Mouse (Mus musculus): ENCODE data around the gene Bricd5. TPM values are rescaled to one million over a fixed set of nuclear protein-coding genes. Genes with fewer than 3 reads are reported as not detected.

Bricd5 gene
- polyA plus RNA-seq, 1 experiment from 2014 or later, result 0.39 TPM

GRCm38 (mm10) chr17:24514270-24515257 lies 40.9 kb downstream of the Bricd5 start:
- 0 out of 2 replicates have a peak, but pooled peaks have one; percentile 27 for ATAC-seq (replicated peaks; ENCODE audit: low FRiP score)

GRCm38 (mm10) chr17:24520450-24520849 lies 46.8 kb downstream of the Bricd5 start:
- H3K27me3 ChIP-seq, result no peaks in the 10 kb centered on the region
- no peak overlapping the region for H3K27ac ChIP-seq
- H3K9me3 ChIP-seq (replicated peaks), result no peaks in the 10 kb centered on the region
- peaks cover 8% of the 10 kb centered on the region for H3K4me1 ChIP-seq
- no peak overlapping the region for H3K9ac ChIP-seq
- ATAC-seq (replicated peaks; ENCODE audit: low FRiP score), result no peak
- no peak overlapping the region for H3K4me3 ChIP-seq (replicated peaks)
- 85% methylated on average over 4 of the region's 4 CpGs for WGBS
- peaks cover 56% of the 10 kb centered on the region for H3K36me3 ChIP-seq
- no peak overlapping the region for H3K4me2 ChIP-seq

More at GRCm38 (mm10) chr17:24514270-24515257, 40.9 kb downstream of the Bricd5 start:
- H3K9me3 ChIP-seq (replicated peaks), result no peaks in the 10 kb centered on the region
- H3K4me3 ChIP-seq (replicated peaks), result peak overlapping the region; percentile 13; the same call in 1 of the 2 replicates
- H3K9ac ChIP-seq, result peak overlapping the region; percentile 5; the same call in 1 of the 2 replicates
- H3K27ac ChIP-seq, result peak overlapping the region; percentile 74
- 79% methylated on average over 24 of the region's 24 CpGs for WGBS
- no peaks in the 10 kb centered on the region for H3K27me3 ChIP-seq
- peak overlapping the region; percentile 29 for H3K4me2 ChIP-seq
- H3K4me1 ChIP-seq, result no peaks in the 10 kb centered on the region
- H3K36me3 ChIP-seq, result peaks cover 96% of the 10 kb centered on the region

- 67% methylated on average over 2 of the region's 2 CpGs for WGBS
- no peak overlapping the region for H3K9ac ChIP-seq
Observed at GRCm38 (mm10) chr17:24524734-24525133, 51.0 kb downstream of the Bricd5 start.

More at GRCm38 (mm10) chr17:24524734-24525133, 51.0 kb downstream of the Bricd5 start:
- Histone ChIP-seq H3K4me2 (no peak overlapping the region), H3K27me3 (no peaks in the 10 kb centered on the region), H3K36me3 (peaks cover 23% of the 10 kb centered on the region), H3K4me1 (peaks cover 36% of the 10 kb centered on the region), H3K27ac (no peak overlapping the region), H3K9me3 (replicated peaks) (no peaks in the 10 kb centered on the region), H3K4me3 (replicated peaks) (no peak overlapping the region)
- no peak for ATAC-seq (replicated peaks; ENCODE audit: low FRiP score)

Other genes starting within 250 kb of the Bricd5 start
- 67.5 and 71.1 TPM in 2 replicates for gene Ccnf, start 222.4 kb upstream of the Bricd5 start, polyA plus RNA-seq (2015; fragmentation: Nextera tagmentation; extraction: Ambion mirVana)
- 0.18 and 0.27 TPM in 2 replicates for gene Abca17, start 122.8 kb upstream of the Bricd5 start, polyA plus RNA-seq (2015; fragmentation: Nextera tagmentation; extraction: Ambion mirVana)
- gene Abca3, start 121.9 kb upstream of the Bricd5 start, polyA plus RNA-seq (2015; fragmentation: Nextera tagmentation; extraction: Ambion mirVana), result 17.4 and 17.5 TPM in 2 replicates
- 293 and 318 TPM in 2 replicates for gene Rnps1, start 59.3 kb upstream of the Bricd5 start, polyA plus RNA-seq (2015; fragmentation: Nextera tagmentation; extraction: Ambion mirVana)
- 115 and 117 TPM in 2 replicates for gene Eci1, start 47.2 kb upstream of the Bricd5 start, polyA plus RNA-seq (2015; fragmentation: Nextera tagmentation; extraction: Ambion mirVana)
- gene Dnase1l2, start 30.8 kb upstream of the Bricd5 start, polyA plus RNA-seq (2015; fragmentation: Nextera tagmentation; extraction: Ambion mirVana), result 2.4 and 3.2 TPM in 2 replicates
- gene E4f1, start 3.6 kb upstream of the Bricd5 start, polyA plus RNA-seq (2015; fragmentation: Nextera tagmentation; extraction: Ambion mirVana), result 29.9 and 36.7 TPM in 2 replicates
- gene Pgp, start 3.5 kb upstream of the Bricd5 start, polyA plus RNA-seq (2015; fragmentation: Nextera tagmentation; extraction: Ambion mirVana), result 49.9 and 53.3 TPM in 2 replicates
- 29.0 and 36.1 TPM in 2 replicates for gene Mlst8, start 5.2 kb downstream of the Bricd5 start, polyA plus RNA-seq (2015; fragmentation: Nextera tagmentation; extraction: Ambion mirVana)
- 1.8 and 2.3 TPM in 2 replicates for gene Caskin1, start 14.7 kb downstream of the Bricd5 start, polyA plus RNA-seq (2015; fragmentation: Nextera tagmentation; extraction: Ambion mirVana)
- 85.8 and 96.1 TPM in 2 replicates for gene Traf7, start 54.1 kb downstream of the Bricd5 start, polyA plus RNA-seq (2015; fragmentation: Nextera tagmentation; extraction: Ambion mirVana)
- gene Rab26, start 60.3 kb downstream of the Bricd5 start, polyA plus RNA-seq (2015; fragmentation: Nextera tagmentation; extraction: Ambion mirVana), result 2.8 TPM in 2 replicates
- gene Pkd1, start 76.0 kb downstream of the Bricd5 start, polyA plus RNA-seq (2015; fragmentation: Nextera tagmentation; extraction: Ambion mirVana), result 21.3 and 21.9 TPM in 2 replicates
- 60.8 and 71.0 TPM in 2 replicates for gene Tsc2, start 158.7 kb downstream of the Bricd5 start, polyA plus RNA-seq (2015; fragmentation: Nextera tagmentation; extraction: Ambion mirVana)
- gene Nthl1, start 158.8 kb downstream of the Bricd5 start, polyA plus RNA-seq (2015; fragmentation: Nextera tagmentation; extraction: Ambion mirVana), result 20.0 and 20.6 TPM in 2 replicates
- 101 and 106 TPM in 2 replicates for gene Slc9a3r2, start 176.4 kb downstream of the Bricd5 start, polyA plus RNA-seq (2015; fragmentation: Nextera tagmentation; extraction: Ambion mirVana)
- gene Npw, start 184.6 kb downstream of the Bricd5 start, polyA plus RNA-seq (2015; fragmentation: Nextera tagmentation; extraction: Ambion mirVana), result 0.35 and 0.43 TPM in 2 replicates
- 23.9 and 27.6 TPM in 2 replicates for gene Zfp598, start 195.8 kb downstream of the Bricd5 start, polyA plus RNA-seq (2015; fragmentation: Nextera tagmentation; extraction: Ambion mirVana)
- 2.4 and 4.6 TPM in 2 replicates for gene Syngr3, start 216.1 kb downstream of the Bricd5 start, polyA plus RNA-seq (2015; fragmentation: Nextera tagmentation; extraction: Ambion mirVana)
- gene Gfer, start 222.3 kb downstream of the Bricd5 start, polyA plus RNA-seq (2015; fragmentation: Nextera tagmentation; extraction: Ambion mirVana), result 45.6 and 49.5 TPM in 2 replicates
- 1.5 and 3.4 TPM in 2 replicates for gene Noxo1, start 222.3 kb downstream of the Bricd5 start, polyA plus RNA-seq (2015; fragmentation: Nextera tagmentation; extraction: Ambion mirVana)
- 85.0 and 94.5 TPM in 2 replicates for gene Tbl3, start 233.8 kb downstream of the Bricd5 start, polyA plus RNA-seq (2015; fragmentation: Nextera tagmentation; extraction: Ambion mirVana)
- 0.18 TPM in 1 of 2 replicates, not detected in the other for gene Rnf151, start 244.2 kb downstream of the Bricd5 start, polyA plus RNA-seq (2015; fragmentation: Nextera tagmentation; extraction: Ambion mirVana)
- gene Rps2, start 244.2 kb downstream of the Bricd5 start, polyA plus RNA-seq (2015; fragmentation: Nextera tagmentation; extraction: Ambion mirVana), result 1,520 and 1,607 TPM in 2 replicates